Mouse (Mus musculus): ENCODE data around the gene Rnf149. TPM values are rescaled to one million over a fixed set of nuclear protein-coding genes. Genes with fewer than 3 reads are reported as not detected.

Gene Rnf149
- polyA plus RNA-seq, 1 experiment from 2014 or later, result 26.1 TPM

DNA sequence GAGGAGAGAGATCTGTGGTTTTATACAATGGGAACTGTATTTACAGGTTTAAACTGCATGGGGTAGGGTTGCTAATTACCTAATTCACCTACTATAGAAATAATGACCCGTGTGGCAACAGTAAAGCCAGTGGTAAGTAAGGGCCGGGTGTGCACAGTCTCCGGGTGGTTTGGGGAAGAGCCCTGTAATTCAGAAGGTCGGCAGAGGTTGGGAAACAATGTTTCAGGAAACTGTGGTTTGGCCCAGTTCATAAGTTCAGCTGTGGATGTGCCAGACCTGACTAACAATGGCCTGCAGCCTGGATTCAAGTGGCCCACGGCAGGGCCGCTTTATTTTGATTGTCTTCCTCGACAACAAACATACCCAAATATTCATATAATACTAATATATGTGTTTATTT, 51.4 kb downstream of the Rnf149 start:
- WGBS, result 71% methylated on average over 7 of the region's 7 CpGs
- no peak overlapping the region for H3K27ac ChIP-seq (replicated peaks)
- no peaks in the 10 kb centered on the region for H3K9me3 ChIP-seq (replicated peaks)
- H3K4me3 ChIP-seq (replicated peaks), result no peak overlapping the region
- H3K27me3 ChIP-seq (replicated peaks), result no peaks in the 10 kb centered on the region
- H3K4me2 ChIP-seq, result no peak overlapping the region
- no peaks in the 10 kb centered on the region for H3K36me3 ChIP-seq
- no peak for ATAC-seq (ENCODE audit: low FRiP score)
- H3K4me1 ChIP-seq, result no peaks in the 10 kb centered on the region
- no peak overlapping the region for H3K9ac ChIP-seq (replicated peaks)

DNA sequence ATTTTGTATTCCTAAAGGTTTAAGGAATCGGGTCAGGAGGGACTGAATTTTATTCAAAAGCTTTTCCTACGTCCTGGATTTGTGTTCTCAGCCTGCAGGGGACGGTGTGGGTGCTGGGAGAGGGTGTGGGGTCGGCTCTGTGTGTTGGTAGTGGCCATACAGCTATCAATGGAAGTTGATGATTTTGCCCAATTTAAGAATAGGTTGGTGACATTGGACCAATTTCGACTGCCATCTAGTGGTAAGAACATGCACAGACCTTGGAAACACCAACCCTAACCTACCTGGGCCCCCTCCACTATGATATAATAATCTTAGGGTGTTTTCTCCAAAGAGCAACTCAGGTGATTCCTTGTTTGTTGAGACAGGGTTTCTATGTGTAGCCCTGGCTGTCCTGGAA, 54.7 kb downstream of the Rnf149 start:
- H3K27me3 ChIP-seq (replicated peaks), result no peaks in the 10 kb centered on the region
- no peak overlapping the region for H3K27ac ChIP-seq (replicated peaks)
- 32% methylated on average over 5 of the region's 5 CpGs for whole genome bisulfite sequencing
- no peaks in the 10 kb centered on the region for H3K4me1 ChIP-seq
- H3K9me3 ChIP-seq (replicated peaks), result peaks cover 7% of the 10 kb centered on the region; the same call in 1 of the 2 replicates
- no peaks in the 10 kb centered on the region for H3K36me3 ChIP-seq
- no peak overlapping the region for H3K9ac ChIP-seq (replicated peaks)
- no peak overlapping the region for H3K4me3 ChIP-seq (replicated peaks)
- H3K4me2 ChIP-seq, result no peak overlapping the region
- no peak for ATAC-seq (ENCODE audit: low FRiP score)

DNA sequence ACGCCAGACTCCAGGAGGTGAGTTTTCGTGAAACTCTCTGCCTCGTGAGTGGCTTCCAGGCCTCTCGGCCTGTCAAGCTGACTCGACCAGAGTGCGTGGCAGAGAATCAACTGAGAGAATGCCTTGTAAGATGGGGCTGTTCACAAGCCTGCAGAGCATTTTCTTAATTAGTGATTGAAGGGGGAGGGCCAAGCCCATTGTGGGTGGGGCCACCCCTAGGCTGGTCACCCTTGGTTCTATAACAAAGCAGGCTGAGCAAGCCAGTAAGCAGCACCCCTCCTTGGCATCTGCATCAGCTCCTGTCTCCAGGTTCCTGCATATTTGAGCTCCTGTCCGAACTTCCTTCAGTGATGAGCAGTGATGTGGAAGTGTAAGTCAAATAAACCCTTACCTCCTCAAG, 55.9 kb downstream of the Rnf149 start:
- H3K27ac ChIP-seq (replicated peaks), result no peak overlapping the region
- no peaks in the 10 kb centered on the region for H3K27me3 ChIP-seq (replicated peaks)
- H3K4me2 ChIP-seq, result no peak overlapping the region
- 94% methylated on average over 7 of the region's 7 CpGs for WGBS
- no peak for ATAC-seq (ENCODE audit: low FRiP score)
- no peak overlapping the region for H3K9ac ChIP-seq (replicated peaks)
- H3K4me3 ChIP-seq (replicated peaks), result no peak overlapping the region
- H3K4me1 ChIP-seq, result no peaks in the 10 kb centered on the region
- peaks cover 7% of the 10 kb centered on the region; the same call in 1 of the 2 replicates for H3K9me3 ChIP-seq (replicated peaks)
- no peaks in the 10 kb centered on the region for H3K36me3 ChIP-seq

DNA sequence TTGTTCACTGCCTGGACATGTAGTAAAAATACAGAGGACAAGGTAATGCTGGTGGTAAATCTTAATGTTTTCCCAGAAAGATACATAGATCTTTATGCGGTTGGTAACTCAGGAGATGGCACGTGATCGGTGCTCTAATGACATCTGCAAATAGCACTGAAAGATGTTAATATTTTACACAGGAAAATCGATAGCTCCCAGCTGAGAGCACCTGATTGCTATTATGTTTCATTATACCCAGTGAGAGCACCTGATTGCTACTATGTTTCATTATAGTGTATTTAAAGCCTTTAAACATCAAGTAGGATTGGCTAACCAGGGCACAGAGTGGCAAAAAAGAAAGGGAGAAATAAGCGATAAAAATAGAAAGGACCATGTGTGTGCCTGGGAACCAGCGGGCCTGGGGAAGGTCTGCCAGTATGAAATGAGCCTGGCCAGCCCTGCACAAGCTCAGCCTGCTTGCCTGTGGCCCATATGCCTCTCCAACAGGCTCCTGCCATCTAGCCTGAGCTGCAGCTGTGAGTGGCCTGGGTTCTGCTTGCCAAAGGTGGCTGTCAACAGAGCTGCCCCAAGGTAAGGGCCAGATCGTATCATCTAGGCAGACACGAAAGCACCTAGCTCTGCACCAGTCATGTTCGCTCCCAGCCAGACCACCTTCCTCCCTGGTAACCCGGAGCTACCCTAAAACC, 61.8 kb downstream of the Rnf149 start:
- no peak overlapping the region for H3K27ac ChIP-seq (replicated peaks)
- no peak overlapping the region for H3K4me3 ChIP-seq (replicated peaks)
- no peak overlapping the region for H3K9ac ChIP-seq (replicated peaks)
- H3K9me3 ChIP-seq (replicated peaks), result peaks cover 7% of the 10 kb centered on the region; the same call in 1 of the 2 replicates
- H3K4me2 ChIP-seq, result no peak overlapping the region
- H3K4me1 ChIP-seq, result peaks cover 6% of the 10 kb centered on the region; the same call in 1 of the 2 replicates
- WGBS, result 74% methylated on average over 10 of the region's 10 CpGs
- H3K36me3 ChIP-seq, result no peaks in the 10 kb centered on the region
- H3K27me3 ChIP-seq (replicated peaks), result no peaks in the 10 kb centered on the region
- peak; percentile 35; the same call in 1 of the 2 replicates for ATAC-seq (ENCODE audit: low FRiP score)

- ATAC-seq (ENCODE audit: low FRiP score), result no peak
- H3K9me3 ChIP-seq (replicated peaks), result no peaks in the 10 kb centered on the region
- no peak overlapping the region for H3K9ac ChIP-seq (replicated peaks)
- H3K4me1 ChIP-seq, result peaks cover 6% of the 10 kb centered on the region; the same call in 1 of the 2 replicates
- no peaks in the 10 kb centered on the region for H3K36me3 ChIP-seq
- no peaks in the 10 kb centered on the region for H3K27me3 ChIP-seq (replicated peaks)
- H3K4me3 ChIP-seq (replicated peaks), result no peak overlapping the region
- whole genome bisulfite sequencing, result 69% methylated on average over 1 of the region's 1 CpGs
- no peak overlapping the region for H3K4me2 ChIP-seq
- H3K27ac ChIP-seq (replicated peaks), result no peak overlapping the region
These were observed 65.0 kb downstream of the Rnf149 start for GRCm38 (mm10) chr1:39512183-39512582.

DNA sequence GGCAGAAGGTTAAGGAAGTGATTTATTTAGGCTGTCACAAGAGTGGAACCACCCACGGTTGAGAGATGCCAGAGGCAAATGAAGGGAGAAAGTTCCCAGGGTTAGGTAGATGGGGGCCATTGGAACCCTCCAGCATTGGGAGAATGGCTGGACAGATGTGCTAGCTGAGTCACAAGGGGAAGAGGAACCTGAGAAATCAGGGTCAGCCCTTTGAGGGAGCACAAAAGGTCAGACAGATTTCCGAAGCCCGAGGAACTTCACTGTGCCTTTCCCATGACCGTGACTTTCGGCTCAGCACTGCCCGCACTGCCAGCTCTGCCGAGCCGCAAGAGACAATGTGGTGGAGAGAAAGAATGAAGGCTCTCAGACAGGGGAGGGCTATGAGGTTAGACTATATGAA, 65.4 kb downstream of the Rnf149 start:
- 81% methylated on average over 8 of the region's 8 CpGs for WGBS
- H3K9ac ChIP-seq (replicated peaks), result no peak overlapping the region

DNA sequence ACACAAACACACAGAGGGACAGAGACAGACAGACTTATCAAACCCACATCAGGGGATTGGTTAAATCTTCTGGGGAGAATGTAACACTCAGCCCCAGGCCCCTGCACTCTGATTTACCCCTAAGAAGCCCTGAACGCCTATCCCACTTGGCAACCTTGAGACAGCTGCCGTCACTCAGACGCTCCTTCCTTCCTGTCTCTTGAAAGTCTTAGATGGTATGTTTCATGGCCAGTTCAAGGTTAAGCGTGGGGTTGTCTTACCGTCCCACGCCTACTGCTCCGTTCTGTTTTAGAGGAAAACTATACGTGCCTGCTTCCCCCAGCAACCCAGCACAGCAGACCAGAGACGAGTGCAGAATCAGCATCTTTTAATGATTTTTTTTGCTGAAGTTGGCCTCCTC, 71.6 kb downstream of the Rnf149 start:
- no peak overlapping the region for H3K27ac ChIP-seq (replicated peaks)
- H3K4me2 ChIP-seq, result no peak overlapping the region
- H3K4me3 ChIP-seq (replicated peaks), result no peak overlapping the region
- no peak overlapping the region for H3K9ac ChIP-seq (replicated peaks)
- WGBS, result 85% methylated on average over 9 of the region's 9 CpGs
- no peaks in the 10 kb centered on the region for H3K4me1 ChIP-seq
- no peaks in the 10 kb centered on the region for H3K36me3 ChIP-seq
- no peaks in the 10 kb centered on the region for H3K27me3 ChIP-seq (replicated peaks)
- no peaks in the 10 kb centered on the region for H3K9me3 ChIP-seq (replicated peaks)
- ATAC-seq (ENCODE audit: low FRiP score), result no peak

More for the DNA sequence above, 65.4 kb downstream of the Rnf149 start:
- Histone ChIP-seq H3K27ac (replicated peaks) (no peak overlapping the region), H3K4me2 (no peak overlapping the region), H3K9me3 (replicated peaks) (no peaks in the 10 kb centered on the region), H3K36me3 (no peaks in the 10 kb centered on the region), H3K27me3 (replicated peaks) (no peaks in the 10 kb centered on the region), H3K4me1 (peaks cover 6% of the 10 kb centered on the region; the same call in 1 of the 2 replicates), H3K4me3 (replicated peaks) (no peak overlapping the region)
- ATAC-seq (ENCODE audit: low FRiP score), result no peak

DNA sequence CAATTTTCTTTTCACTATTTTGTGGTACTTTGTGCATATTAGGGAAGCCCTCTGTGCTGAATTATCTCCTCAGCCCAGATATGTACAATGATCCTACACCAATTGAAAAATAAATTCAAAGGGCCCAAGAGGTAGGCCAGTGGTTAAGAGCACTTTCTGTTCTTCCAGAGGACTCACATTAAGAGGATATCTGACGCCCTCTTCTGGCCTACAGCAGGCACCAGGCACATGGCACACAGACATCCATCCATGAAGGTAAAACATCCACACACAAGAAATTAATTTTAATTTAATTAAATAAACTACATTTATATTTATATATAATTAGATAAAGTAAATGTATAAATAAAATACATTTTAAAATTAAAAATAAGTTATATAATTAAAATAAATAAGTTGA, 72.9 kb downstream of the Rnf149 start:
- WGBS, result 17% methylated on average over 1 of the region's 1 CpGs
- Histone ChIP-seq H3K4me2 (no peak overlapping the region), H3K4me3 (replicated peaks) (no peak overlapping the region)

DNA sequence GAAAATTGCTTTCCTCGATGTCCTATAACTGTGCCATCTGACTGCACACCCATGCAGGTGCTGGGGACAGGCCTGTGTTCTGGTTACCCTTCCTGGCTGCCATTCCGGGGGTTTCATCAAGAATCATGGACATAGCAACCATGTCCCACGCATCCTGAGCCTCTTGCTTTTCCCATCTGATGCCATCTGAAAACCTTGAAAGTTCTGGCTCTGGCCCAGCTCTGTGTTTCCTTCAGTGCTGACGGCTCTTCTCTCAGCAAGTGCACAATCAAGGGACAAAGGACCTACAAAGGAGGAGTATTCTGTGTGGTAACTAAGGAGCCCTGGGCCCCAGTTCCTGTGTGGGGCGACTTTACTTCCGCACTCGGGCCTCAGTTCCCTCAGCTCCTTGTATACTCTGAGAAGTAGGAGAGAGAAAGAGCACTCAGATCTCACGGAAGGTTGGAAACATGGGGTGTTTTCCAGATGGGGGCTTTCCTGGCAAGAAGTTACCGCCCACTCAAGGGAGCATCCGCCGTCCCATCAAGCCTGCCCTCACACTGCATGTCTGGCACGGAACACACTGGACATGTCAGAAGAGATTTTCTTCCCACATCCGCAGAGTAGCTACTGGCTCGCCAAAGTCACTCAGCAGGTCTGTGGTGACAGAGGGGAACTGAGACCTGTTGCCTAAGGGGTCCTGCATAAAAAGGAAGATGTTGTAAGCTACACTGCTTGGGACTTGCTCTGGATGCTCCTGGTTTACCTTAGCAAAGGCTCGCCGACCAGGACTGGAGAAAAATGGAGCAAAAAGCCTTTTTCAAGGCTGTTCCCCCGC, 74.2 kb downstream of the Rnf149 start:
- Histone ChIP-seq H3K9ac (replicated peaks) (no peak overlapping the region), H3K27ac (replicated peaks) (no peak overlapping the region), H3K9me3 (replicated peaks) (no peaks in the 10 kb centered on the region), H3K4me1 (no peaks in the 10 kb centered on the region), H3K4me3 (replicated peaks) (no peak overlapping the region), H3K27me3 (replicated peaks) (no peaks in the 10 kb centered on the region), H3K36me3 (no peaks in the 10 kb centered on the region), H3K4me2 (no peak overlapping the region)
- ATAC-seq (ENCODE audit: low FRiP score), result no peak
- WGBS, result 82% methylated on average over 17 of the region's 17 CpGs

More for the DNA sequence above, 72.9 kb downstream of the Rnf149 start:
- Histone ChIP-seq H3K4me1 (no peaks in the 10 kb centered on the region), H3K36me3 (no peaks in the 10 kb centered on the region), H3K27me3 (replicated peaks) (no peaks in the 10 kb centered on the region), H3K9me3 (replicated peaks) (no peaks in the 10 kb centered on the region), H3K9ac (replicated peaks) (no peak overlapping the region), H3K27ac (replicated peaks) (no peak overlapping the region)
- ATAC-seq (ENCODE audit: low FRiP score), result no peak

Other genes starting within 250 kb of the Rnf149 start
- 329 and 348 TPM in 2 replicates for gene Rpl31, start 209.6 kb downstream of the Rnf149 start, polyA plus RNA-seq (2015; fragmentation: Nextera tagmentation; extraction: Ambion mirVana)
- 12.2 and 12.7 TPM in 2 replicates for gene Tbc1d8, start 98.7 kb downstream of the Rnf149 start, polyA plus RNA-seq (2015; fragmentation: Nextera tagmentation; extraction: Ambion mirVana)
- gene Cnot11, start 42.4 kb downstream of the Rnf149 start, polyA plus RNA-seq (2015; fragmentation: Nextera tagmentation; extraction: Ambion mirVana), result 15.2 and 16.7 TPM in 2 replicates
- gene Creg2, start 74.1 kb upstream of the Rnf149 start, polyA plus RNA-seq (2015; fragmentation: Nextera tagmentation; extraction: Ambion mirVana), result 11.0 and 12.6 TPM in 2 replicates
- gene Rfx8, start 143.6 kb upstream of the Rnf149 start, polyA plus RNA-seq (2015; fragmentation: Nextera tagmentation; extraction: Ambion mirVana), result 0.14 and 0.27 TPM in 2 replicates
- gene Gm3646, start 227.9 kb upstream of the Rnf149 start, polyA plus RNA-seq (2015; fragmentation: Nextera tagmentation; extraction: Ambion mirVana), result not detected in 2 replicates

Data from neural tube, embryonic 15.5 days (tissue).